Mouse (Mus musculus) forebrain, embryonic 14.5 days (tissue): ENCODE measurements around the gene Gpr37l1. TPM values are rescaled to one million over a fixed set of nuclear protein-coding genes. Genes with fewer than 3 reads are reported as not detected.
"Not testable (repeated sequence)": the region's sequence is repeated elsewhere in the genome, so short reads cannot be mapped to it uniquely, and the experiment has no call there.

Experiments
- ATAC-seq: fragments of 200-750 bp; cut with Nextera tagmentation; 2 replicates; pipeline ENCODE4 v1.8.0; 2017; ENCODE audit warnings: mild to moderate bottlenecking, moderate library complexity
- DNase-seq: peaks from one replicate; pipeline ENCODE4 v3.0.0-alpha.2; 2015; ENCODE audit warnings: low spot score
- H3K27ac ChIP-seq: fragments of 300-500 bp; sonication (generic); 2 replicates; pipeline ENCODE4 v1.5.1; 2014; ENCODE audit warnings: low read depth, mild to moderate bottlenecking, control low read depth, low read length, moderate library complexity
- H3K27me3 ChIP-seq: fragments of 300-500 bp; sonication (generic); replicated peaks from 2 replicates; pipeline ENCODE4 v1.6.1; 2014; ENCODE audit warnings: low read length, control low read depth, mixed read lengths; ENCODE audit not compliant: control insufficient read depth, insufficient read depth
- H3K36me3 ChIP-seq: fragments of 300-500 bp; sonication (generic); 2 replicates; pipeline ENCODE4 v1.6.1; 2014; ENCODE audit warnings: low read length, control low read depth; ENCODE audit not compliant: control insufficient read depth, insufficient read depth
- H3K4me1 ChIP-seq: fragments of 300-500 bp; sonication (generic); 2 replicates; pipeline ENCODE4 v1.6.1; 2014; ENCODE audit warnings: antibody characterized with exemption, low read length, control low read depth; ENCODE audit not compliant: control insufficient read depth, insufficient read depth
- H3K4me2 ChIP-seq: fragments of 300-500 bp; sonication (generic); 2 replicates; pipeline ENCODE4 v1.6.1; 2014; ENCODE audit warnings: mild to moderate bottlenecking, control low read depth, low read length
- H3K4me3 ChIP-seq: fragments of 300-500 bp; sonication (generic); 2 replicates; pipeline ENCODE4 v1.5.1; 2014; ENCODE audit warnings: low read depth, low read length, control low read depth
- H3K9ac ChIP-seq: fragments of 300-500 bp; sonication (generic); 2 replicates; pipeline ENCODE4 v1.6.1; 2014; ENCODE audit warnings: mild to moderate bottlenecking, low read length, control low read depth, moderate library complexity
- H3K9me3 ChIP-seq: fragments of 300-500 bp; sonication (generic); replicated peaks from 2 replicates; pipeline ENCODE4 v1.6.1; 2016; ENCODE audit warnings: low read length, control low read depth, mixed read lengths; ENCODE audit not compliant: control insufficient read depth
- WGBS: fragments of 180-500 bp; shearing (Covaris S2); extraction: QIAGEN DNeasy Blood & Tissue Kit; methylation state at CpG from one replicate; pipeline ENCODE4 v1.1.7; 2014; 5-methylcytosine and 5-hydroxymethylcytosine counted together
- polyA plus RNA-seq: library from polyadenylated mRNA; unstranded; fragments of >200 nt; fragmentation: Nextera tagmentation; extraction: Ambion mirVana; gene quantifications from 2 replicates; pipeline ENCODE4 v1.2.1, GENCODE M21; 2014

Gpr37l1 gene
- polyA plus RNA-seq, 1 experiment from 2014 or later = 0.24 TPM

GRCm38 (mm10) chr1:135199014-135199819, 31.7 kb upstream of the Gpr37l1 start:
- Histone ChIP-seq H3K9ac (peak overlapping the region; percentile 26; the same call in 1 of the 2 replicates), H3K27me3 (no peaks in the 10 kb centered on the region), H3K4me1 (peaks cover 8% of the 10 kb centered on the region), H3K36me3 (no peaks in the 10 kb centered on the region), H3K4me2 (peak overlapping the region; percentile 41), H3K9me3 (no peaks in the 10 kb centered on the region), H3K4me3 (0 out of 2 replicates have a peak overlapping the region, but pooled peaks have one; percentile 8), H3K27ac (peak overlapping the region; percentile 27; the same call in 1 of the 2 replicates)
- ATAC-seq (peak; percentile 57), DNase-seq (peak; percentile 45)
- 1% methylated on average over 21 of the region's 21 CpGs for WGBS

- peaks cover 8% of the 10 kb centered on the region for H3K4me1 ChIP-seq
- no peaks in the 10 kb centered on the region for H3K27me3 ChIP-seq
- WGBS = 28% methylated on average over 5 of the region's 5 CpGs
- H3K4me3 ChIP-seq = no peak overlapping the region
- H3K4me2 ChIP-seq = no peak overlapping the region
- no peaks in the 10 kb centered on the region for H3K9me3 ChIP-seq
- ATAC-seq (no peak), DNase-seq (no peak)
- H3K36me3 ChIP-seq = no peaks in the 10 kb centered on the region
- no peak overlapping the region for H3K9ac ChIP-seq
- no peak overlapping the region for H3K27ac ChIP-seq
Measured at GRCm38 (mm10) chr1:135198412-135198811, 30.9 kb upstream of the Gpr37l1 start.

GRCm38 (mm10) chr1:135195907-135196440, 28.5 kb upstream of the Gpr37l1 start:
- no peaks in the 10 kb centered on the region for H3K36me3 ChIP-seq
- H3K27ac ChIP-seq = no peak overlapping the region
- H3K9me3 ChIP-seq = no peaks in the 10 kb centered on the region
- DNase-seq = no peak
- 84% methylated on average over 6 of the region's 6 CpGs for WGBS
- H3K4me1 ChIP-seq = peaks cover 8% of the 10 kb centered on the region
- H3K27me3 ChIP-seq = no peaks in the 10 kb centered on the region
- no peak overlapping the region for H3K4me3 ChIP-seq
- no peak overlapping the region for H3K9ac ChIP-seq
- H3K4me2 ChIP-seq = no peak overlapping the region
- ATAC-seq = no peak

- DNase-seq = peak; percentile 29
- not testable (repeated sequence) for H3K9ac ChIP-seq, H3K4me2 ChIP-seq, H3K4me3 ChIP-seq, H3K4me1 ChIP-seq, H3K9me3 ChIP-seq, H3K36me3 ChIP-seq, ATAC-seq, H3K27me3 ChIP-seq, H3K27ac ChIP-seq
- 44% methylated on average over 5 of the region's 5 CpGs for WGBS
Measured at GRCm38 (mm10) chr1:135194335-135194734, 26.9 kb upstream of the Gpr37l1 start.

- no peaks in the 10 kb centered on the region for H3K9me3 ChIP-seq
- H3K4me1 ChIP-seq = no peaks in the 10 kb centered on the region
- no peak overlapping the region for H3K27ac ChIP-seq
- H3K4me2 ChIP-seq = no peak overlapping the region
- no peak overlapping the region for H3K9ac ChIP-seq
- no peak for ATAC-seq
- no peaks in the 10 kb centered on the region for H3K27me3 ChIP-seq
- no peaks in the 10 kb centered on the region for H3K36me3 ChIP-seq
- WGBS = 88% methylated on average over 4 of the region's 4 CpGs
- H3K4me3 ChIP-seq = no peak overlapping the region
- DNase-seq = no peak
Measured at GRCm38 (mm10) chr1:135189186-135189585, 21.7 kb upstream of the Gpr37l1 start.

- no peak overlapping the region for H3K27ac ChIP-seq
- ATAC-seq = no peak
- no peaks in the 10 kb centered on the region for H3K27me3 ChIP-seq
- H3K9me3 ChIP-seq = no peaks in the 10 kb centered on the region
- no peak overlapping the region for H3K4me3 ChIP-seq
- H3K4me1 ChIP-seq = no peaks in the 10 kb centered on the region
- 12% methylated on average over 3 of the region's 3 CpGs for WGBS
- H3K9ac ChIP-seq = no peak overlapping the region
- no peak overlapping the region for H3K4me2 ChIP-seq
- peak; percentile 51 for DNase-seq
- no peaks in the 10 kb centered on the region for H3K36me3 ChIP-seq
Measured at GRCm38 (mm10) chr1:135188197-135188596, 20.7 kb upstream of the Gpr37l1 start.

GRCm38 (mm10) chr1:135187016-135187415, 19.5 kb upstream of the Gpr37l1 start:
- not testable (repeated sequence) for H3K27me3 ChIP-seq, H3K4me1 ChIP-seq, H3K9ac ChIP-seq, H3K27ac ChIP-seq, H3K36me3 ChIP-seq, H3K4me3 ChIP-seq, H3K9me3 ChIP-seq, DNase-seq, ATAC-seq, H3K4me2 ChIP-seq
- WGBS = 49% methylated on average over 2 of the region's 2 CpGs

GRCm38 (mm10) chr1:135186427-135186826, 18.9 kb upstream of the Gpr37l1 start:
- Histone ChIP-seq H3K27me3 (no peaks in the 10 kb centered on the region), H3K4me2 (no peak overlapping the region), H3K9me3 (no peaks in the 10 kb centered on the region), H3K9ac (no peak overlapping the region), H3K4me3 (no peak overlapping the region), H3K36me3 (no peaks in the 10 kb centered on the region), H3K4me1 (peaks cover 5% of the 10 kb centered on the region; the same call in 1 of the 2 replicates), H3K27ac (no peak overlapping the region)
- ATAC-seq (no peak), DNase-seq (no peak)
- WGBS = 26% methylated on average over 8 of the region's 8 CpGs

GRCm38 (mm10) chr1:135185936-135186335, 18.5 kb upstream of the Gpr37l1 start:
- no peaks in the 10 kb centered on the region for H3K9me3 ChIP-seq
- no peaks in the 10 kb centered on the region for H3K27me3 ChIP-seq
- no peak for ATAC-seq
- 19% methylated on average over 5 of the region's 5 CpGs for WGBS
- H3K4me1 ChIP-seq = peaks cover 5% of the 10 kb centered on the region; the same call in 1 of the 2 replicates
- H3K36me3 ChIP-seq = no peaks in the 10 kb centered on the region
- no peak overlapping the region for H3K27ac ChIP-seq
- no peak overlapping the region for H3K4me3 ChIP-seq
- H3K9ac ChIP-seq = no peak overlapping the region
- DNase-seq = no peak
- H3K4me2 ChIP-seq = no peak overlapping the region
